Mouse (Mus musculus): Measurements from ENCODE around the gene Fam69b. TPM values are rescaled to one million over a fixed set of nuclear protein-coding genes. Genes with fewer than 3 reads are reported as not detected.

Fam69b gene
- polyA plus RNA-seq, 1 experiment from 2014 or later = 61.5 TPM

DNA sequence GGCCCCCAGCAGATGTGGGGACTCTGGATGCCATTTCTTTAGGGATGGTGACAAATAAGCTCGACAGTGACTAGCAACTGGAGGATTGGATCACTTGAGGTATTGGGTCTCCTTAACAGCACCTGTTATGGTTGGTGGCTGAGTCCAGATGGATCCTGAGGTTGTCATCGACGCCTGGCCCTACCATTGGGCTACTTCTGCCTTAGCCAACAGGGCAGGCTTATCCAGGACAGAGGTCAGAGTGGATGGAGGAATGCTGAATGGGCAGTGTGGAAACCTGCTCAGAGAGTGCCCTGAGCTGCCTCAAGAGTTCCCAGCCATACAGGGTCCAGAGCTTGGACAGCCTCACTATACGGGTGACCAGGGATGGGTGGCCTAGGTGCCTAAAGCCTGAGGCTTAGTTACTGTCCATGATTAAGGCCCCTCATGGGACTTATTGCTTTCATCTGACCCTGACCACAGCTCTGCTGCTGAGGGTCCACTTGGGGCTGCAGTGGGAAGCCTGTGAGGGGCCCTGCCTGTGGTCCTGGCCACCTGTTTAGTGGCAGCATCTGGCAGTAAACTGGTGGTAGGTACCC lies 5.8 kb downstream of the Fam69b start:
- H3K9me3 ChIP-seq = no peaks in the 10 kb centered on the region
- ATAC-seq (ENCODE audit: low FRiP score, low read depth) = no peak
- H3K4me3 ChIP-seq = no peak overlapping the region
- H3K27ac ChIP-seq = no peak overlapping the region
- H3K4me1 ChIP-seq = peaks cover 55% of the 10 kb centered on the region
- H3K36me3 ChIP-seq = peaks cover 63% of the 10 kb centered on the region
- H3K4me2 ChIP-seq (replicated peaks) = no peak overlapping the region
- 63% methylated on average over 4 of the region's 4 CpGs for WGBS
- no peak overlapping the region for H3K9ac ChIP-seq
- H3K27me3 ChIP-seq = no peaks in the 10 kb centered on the region

DNA sequence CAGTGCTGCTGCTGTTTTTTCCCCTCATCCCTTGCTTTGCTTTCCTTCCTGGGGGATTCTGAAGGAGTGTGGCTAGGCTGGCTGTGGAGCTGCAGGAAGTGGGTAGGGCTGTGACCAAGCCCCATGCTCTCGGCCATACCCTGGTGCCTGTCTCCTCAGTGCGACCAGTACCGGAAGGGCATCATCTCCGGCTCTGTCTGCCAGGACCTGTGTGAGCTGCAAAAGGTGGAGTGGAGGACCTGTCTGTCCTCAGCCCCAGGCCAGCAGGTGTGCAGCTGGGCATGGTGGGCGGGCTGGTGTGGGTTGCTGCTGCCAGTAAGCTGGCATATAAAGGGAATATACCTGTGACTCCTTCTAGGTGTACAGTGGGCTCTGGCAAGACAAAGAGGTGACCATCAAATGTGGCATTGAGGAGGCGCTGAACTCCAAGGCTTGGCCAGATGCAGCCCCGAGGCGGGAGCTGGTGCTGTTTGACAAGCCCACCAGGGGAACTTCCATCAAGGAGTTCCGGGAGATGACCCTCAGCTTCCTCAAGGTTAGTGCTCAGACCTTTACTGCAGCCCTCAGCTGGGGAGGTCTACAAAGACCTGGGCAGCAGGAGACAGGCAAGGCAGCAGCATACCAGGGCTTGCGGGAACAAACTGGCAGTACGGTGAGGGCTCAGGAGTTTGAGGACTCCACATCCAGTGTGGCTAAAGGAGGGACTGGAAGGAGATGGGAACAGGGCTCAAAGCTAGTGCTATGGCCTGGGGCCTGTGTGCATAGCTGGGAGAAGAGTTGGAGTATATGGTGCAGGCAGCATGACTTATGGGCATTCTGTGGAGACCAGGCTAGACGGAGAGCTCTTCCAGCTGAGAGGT lies 6.6 kb downstream of the Fam69b start:
- Histone ChIP-seq H3K36me3 (peaks cover 63% of the 10 kb centered on the region), H3K4me3 (no peak overlapping the region), H3K27ac (no peak overlapping the region; the same call in 1 of the 2 replicates)

DNA sequence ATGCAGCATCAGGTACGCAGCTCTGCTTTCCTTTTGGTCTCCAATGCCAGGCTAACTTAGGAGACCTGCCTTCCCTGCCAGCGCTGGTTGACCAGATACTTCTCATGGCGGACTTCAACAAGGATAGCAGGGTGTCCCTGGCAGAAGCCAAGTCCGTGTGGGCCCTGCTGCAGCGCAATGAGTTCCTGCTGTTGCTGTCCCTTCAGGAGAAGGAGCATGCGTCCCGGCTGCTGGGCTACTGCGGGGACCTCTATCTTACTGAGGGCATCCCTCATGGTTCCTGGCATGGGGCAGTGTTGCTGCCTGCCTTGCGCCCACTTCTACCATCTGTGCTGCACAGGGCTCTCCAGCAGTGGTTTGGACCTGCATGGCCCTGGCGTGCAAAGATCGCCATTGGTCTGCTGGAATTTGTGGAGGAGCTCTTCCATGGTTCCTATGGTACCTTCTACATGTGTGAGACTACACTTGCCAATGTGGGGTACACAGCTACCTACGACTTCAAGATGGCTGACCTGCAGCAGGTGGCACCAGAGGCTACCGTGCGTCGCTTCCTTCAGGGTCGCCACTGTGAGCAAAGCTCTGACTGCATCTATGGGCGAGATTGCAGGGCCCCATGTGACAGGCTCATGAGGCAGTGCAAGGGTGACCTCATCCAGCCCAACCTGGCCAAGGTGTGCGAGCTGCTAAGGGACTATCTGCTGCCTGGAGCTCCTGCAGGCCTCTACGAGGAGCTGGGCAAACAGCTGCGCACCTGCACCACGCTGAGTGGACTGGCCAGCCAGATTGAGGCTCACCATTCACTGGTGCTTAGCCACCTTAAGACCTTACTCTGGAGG lies 7.5 kb downstream of the Fam69b start:
- peaks cover 63% of the 10 kb centered on the region for H3K36me3 ChIP-seq
- WGBS = 70% methylated on average over 21 of the region's 21 CpGs
- H3K4me2 ChIP-seq (replicated peaks) = no peak overlapping the region
- no peak for ATAC-seq (ENCODE audit: low FRiP score, low read depth)
- peaks cover 46% of the 10 kb centered on the region for H3K4me1 ChIP-seq
- H3K9me3 ChIP-seq = no peaks in the 10 kb centered on the region
- no peak overlapping the region for H3K4me3 ChIP-seq
- no peak overlapping the region for H3K27ac ChIP-seq
- H3K27me3 ChIP-seq = no peaks in the 10 kb centered on the region
- H3K9ac ChIP-seq = 0 out of 2 replicates have a peak overlapping the region, but pooled peaks have one; percentile 0

More for the DNA sequence above, 6.6 kb downstream of the Fam69b start:
- Histone ChIP-seq H3K27me3 (no peaks in the 10 kb centered on the region), H3K4me2 (replicated peaks) (no peak overlapping the region), H3K9ac (0 out of 2 replicates have a peak overlapping the region, but pooled peaks have one; percentile 0), H3K4me1 (peaks cover 50% of the 10 kb centered on the region), H3K9me3 (no peaks in the 10 kb centered on the region)
- 57% methylated on average over 12 of the region's 12 CpGs for WGBS
- no peak for ATAC-seq (ENCODE audit: low FRiP score, low read depth)

DNA sequence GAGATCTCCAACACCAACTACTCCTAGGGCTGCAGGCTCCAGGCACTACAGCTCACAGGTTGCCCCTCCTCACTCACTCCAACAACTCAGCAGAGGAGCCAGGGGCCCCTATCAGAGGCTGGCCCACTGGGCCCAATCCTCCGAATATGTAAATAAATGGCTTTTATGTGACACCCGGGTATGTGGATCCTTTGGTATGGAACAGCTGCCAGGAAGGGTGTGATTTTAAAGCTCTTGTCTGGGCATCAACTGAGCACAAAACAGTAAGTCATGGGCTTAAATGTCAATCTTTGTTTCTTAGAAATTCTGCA lies 8.0 kb downstream of the Fam69b start:
- Histone ChIP-seq H3K9ac (no peak overlapping the region), H3K27me3 (no peaks in the 10 kb centered on the region), H3K4me2 (replicated peaks) (no peak overlapping the region), H3K4me3 (no peak overlapping the region), H3K27ac (no peak overlapping the region), H3K9me3 (no peaks in the 10 kb centered on the region), H3K4me1 (peaks cover 45% of the 10 kb centered on the region), H3K36me3 (peaks cover 63% of the 10 kb centered on the region)
- WGBS = 46% methylated on average over 2 of the region's 2 CpGs
- no peak for ATAC-seq (ENCODE audit: low FRiP score, low read depth)

DNA sequence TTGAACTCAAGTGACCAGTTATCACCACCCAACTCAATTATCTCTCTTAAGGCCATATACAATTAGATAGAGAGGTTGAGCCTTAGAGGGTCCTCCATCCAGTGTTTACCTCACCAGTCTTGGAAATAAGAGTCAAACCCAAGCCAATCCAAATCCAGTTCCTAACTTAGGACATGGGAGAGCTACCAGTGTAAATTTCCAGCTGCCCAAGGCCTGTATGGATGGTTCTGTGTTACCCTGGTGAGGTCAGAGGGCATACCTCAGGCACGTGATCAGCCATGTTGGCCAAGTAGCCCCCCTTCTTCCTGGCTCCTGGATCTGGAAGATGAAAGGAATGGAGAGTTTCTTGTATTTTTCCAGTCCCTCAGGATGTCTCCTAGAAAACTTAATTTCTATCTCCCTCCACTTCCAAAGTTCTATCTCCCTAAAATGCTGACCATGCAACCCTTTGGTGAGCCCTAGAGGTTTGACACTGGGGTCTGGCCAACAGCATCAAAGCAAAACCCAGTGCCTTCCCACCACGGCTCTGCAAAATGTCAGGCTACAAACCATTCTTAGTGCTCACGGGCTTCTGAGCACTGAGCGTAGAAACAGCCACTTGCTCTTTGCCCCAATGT lies 9.2 kb downstream of the Fam69b start:
- peaks cover 62% of the 10 kb centered on the region for H3K36me3 ChIP-seq
- H3K9me3 ChIP-seq = no peaks in the 10 kb centered on the region
- H3K9ac ChIP-seq = 0 out of 2 replicates have a peak overlapping the region, but pooled peaks have one; percentile 97
- no peak for ATAC-seq (ENCODE audit: low FRiP score, low read depth)
- H3K4me3 ChIP-seq = peak overlapping the region; percentile 82; the same call in 1 of the 2 replicates
- peaks cover 41% of the 10 kb centered on the region for H3K4me1 ChIP-seq
- WGBS = 80% methylated on average over 4 of the region's 4 CpGs
- no peaks in the 10 kb centered on the region for H3K27me3 ChIP-seq
- H3K27ac ChIP-seq = no peak overlapping the region
- peak overlapping the region; percentile 86 for H3K4me2 ChIP-seq (replicated peaks)

DNA sequence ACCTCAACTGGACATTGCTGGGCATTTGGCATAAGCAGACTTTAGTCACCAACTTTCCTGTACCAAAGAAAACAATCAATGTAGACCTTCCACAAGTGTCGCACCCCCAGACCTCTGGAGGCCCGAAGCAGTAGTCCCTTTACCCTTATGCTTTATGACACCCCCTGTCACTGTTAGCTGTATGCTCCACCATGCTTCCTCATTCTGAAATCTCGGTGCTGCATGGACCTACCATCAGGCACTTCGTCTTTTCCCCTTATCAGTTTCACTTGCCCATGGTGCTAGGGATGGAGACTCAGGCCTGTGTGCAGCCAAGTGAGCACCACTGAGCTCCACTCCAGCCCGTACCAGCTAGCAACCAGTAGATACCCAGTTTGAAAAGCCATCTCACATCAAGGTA lies 9.8 kb downstream of the Fam69b start:
- Histone ChIP-seq H3K4me3 (peak overlapping the region; percentile 82), H3K36me3 (peaks cover 56% of the 10 kb centered on the region), H3K9me3 (no peaks in the 10 kb centered on the region), H3K4me1 (peaks cover 35% of the 10 kb centered on the region), H3K27ac (no peak overlapping the region; the same call in 1 of the 2 replicates), H3K9ac (peak overlapping the region; percentile 97; the same call in 1 of the 2 replicates), H3K27me3 (no peaks in the 10 kb centered on the region), H3K4me2 (replicated peaks) (peak overlapping the region; percentile 86)
- WGBS = 88% methylated on average over 5 of the region's 5 CpGs
- no peak for ATAC-seq (ENCODE audit: low FRiP score, low read depth)

DNA sequence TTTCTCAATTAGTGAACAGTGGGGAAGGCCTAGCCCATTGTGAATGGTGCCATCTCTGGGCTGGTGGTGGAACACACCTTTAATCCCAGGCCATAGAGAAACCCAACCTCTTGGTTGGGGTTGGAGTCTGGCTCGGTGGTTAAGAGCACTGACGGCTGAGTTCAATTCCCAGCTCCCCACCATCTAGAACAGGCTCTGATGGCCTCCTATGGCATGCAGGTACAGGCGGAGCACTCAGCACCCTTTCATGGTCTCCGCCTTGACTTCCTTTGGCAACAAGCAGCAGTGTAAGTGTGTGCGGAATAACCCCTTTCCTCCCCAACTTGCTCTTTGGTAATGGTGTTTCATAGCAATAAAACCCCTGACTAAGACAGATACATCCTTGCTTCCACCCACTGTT lies 10.3 kb downstream of the Fam69b start:
- Histone ChIP-seq H3K9ac (peak overlapping the region; percentile 97), H3K27ac (no peak overlapping the region; the same call in 1 of the 2 replicates), H3K4me1 (peaks cover 33% of the 10 kb centered on the region), H3K36me3 (peaks cover 51% of the 10 kb centered on the region), H3K4me3 (peak overlapping the region; percentile 82), H3K27me3 (no peaks in the 10 kb centered on the region), H3K4me2 (replicated peaks) (peak overlapping the region; percentile 86), H3K9me3 (no peaks in the 10 kb centered on the region)
- ATAC-seq (ENCODE audit: low FRiP score, low read depth) = no peak
- 65% methylated on average over 5 of the region's 5 CpGs for WGBS

DNA sequence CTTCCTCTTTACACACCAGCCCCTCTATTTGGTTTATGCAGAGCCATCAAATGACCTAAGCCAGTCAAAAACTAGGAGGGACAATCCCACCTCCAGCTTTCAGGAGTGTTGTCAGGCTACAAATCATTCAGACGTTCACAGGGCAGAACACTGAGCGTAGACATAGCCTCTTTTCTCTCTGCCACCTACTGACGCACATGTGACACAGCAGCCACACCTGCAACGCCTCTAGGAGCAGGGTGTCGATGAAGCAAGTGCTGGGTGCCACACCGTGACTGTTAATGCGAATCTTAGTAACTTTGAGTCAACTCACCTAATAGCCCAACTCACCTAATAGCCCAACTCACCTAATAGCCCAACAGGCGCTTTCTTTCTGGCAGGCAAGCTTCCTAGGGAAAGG lies 10.8 kb downstream of the Fam69b start:
- 5% methylated on average over 8 of the region's 8 CpGs for WGBS
- Histone ChIP-seq H3K9ac (peak overlapping the region; percentile 97), H3K4me1 (peaks cover 33% of the 10 kb centered on the region), H3K4me3 (peak overlapping the region; percentile 82), H3K36me3 (peaks cover 48% of the 10 kb centered on the region), H3K9me3 (no peaks in the 10 kb centered on the region), H3K27me3 (no peaks in the 10 kb centered on the region), H3K4me2 (replicated peaks) (peak overlapping the region; percentile 86), H3K27ac (0 out of 2 replicates have a peak overlapping the region, but pooled peaks have one; percentile 11)
- no peak for ATAC-seq (ENCODE audit: low FRiP score, low read depth)

DNA sequence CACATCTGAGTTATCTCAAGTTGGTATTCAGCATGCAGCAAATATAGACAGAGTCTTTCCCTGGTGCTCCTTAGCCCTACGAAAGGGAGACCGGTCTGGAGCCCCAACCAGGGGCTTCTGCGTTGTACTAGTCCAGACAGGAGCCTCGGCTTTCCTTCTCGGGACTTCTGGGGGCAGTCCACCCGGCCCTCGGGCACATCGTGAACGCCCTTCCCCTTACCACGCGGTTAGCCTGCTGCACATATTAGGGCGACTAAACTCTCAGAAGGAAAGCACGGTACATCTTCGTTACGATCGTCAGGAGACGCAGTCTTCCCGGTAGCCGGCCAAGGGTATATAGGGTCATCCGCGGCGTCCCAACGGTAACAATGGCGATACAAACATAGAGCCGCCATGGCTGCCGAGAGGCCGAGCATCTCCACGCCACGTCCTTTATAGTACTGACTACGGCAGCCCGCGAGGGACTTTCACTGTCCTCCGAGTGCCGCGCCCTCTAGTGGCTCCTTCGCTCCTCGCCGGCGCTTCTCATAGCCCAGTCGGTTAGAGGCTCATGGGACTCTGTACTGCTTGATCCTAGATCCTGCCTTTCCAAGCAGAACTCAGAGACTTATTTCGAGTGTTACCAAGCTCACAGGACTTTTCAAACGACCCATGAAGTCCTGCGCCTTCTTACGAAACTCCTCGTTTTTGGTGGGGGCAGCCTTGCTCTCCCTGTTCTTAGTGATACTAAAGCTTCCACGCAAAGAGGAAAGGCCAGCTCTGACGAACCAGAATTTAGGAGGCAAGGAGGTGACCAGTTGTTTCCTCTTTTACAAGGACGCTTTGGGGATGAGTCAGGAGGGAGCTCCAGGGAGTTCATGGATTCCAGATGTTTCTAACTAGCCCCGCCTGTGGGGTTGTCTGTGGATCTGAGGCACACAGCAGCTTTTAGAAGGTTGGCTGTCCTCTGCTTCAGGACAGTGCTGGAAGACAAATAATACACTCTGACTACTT lies 11.9 kb downstream of the Fam69b start:
- Histone ChIP-seq H3K9me3 (no peaks in the 10 kb centered on the region), H3K4me1 (peaks cover 33% of the 10 kb centered on the region), H3K36me3 (peaks cover 37% of the 10 kb centered on the region), H3K27me3 (no peaks in the 10 kb centered on the region), H3K4me3 (peak overlapping the region; percentile 82), H3K27ac (peak overlapping the region; percentile 81), H3K9ac (peak overlapping the region; percentile 97), H3K4me2 (replicated peaks) (peak overlapping the region; percentile 86)
- WGBS = 3% methylated on average over 49 of the region's 49 CpGs
- ATAC-seq (ENCODE audit: low FRiP score, low read depth) = peak; percentile 85

DNA sequence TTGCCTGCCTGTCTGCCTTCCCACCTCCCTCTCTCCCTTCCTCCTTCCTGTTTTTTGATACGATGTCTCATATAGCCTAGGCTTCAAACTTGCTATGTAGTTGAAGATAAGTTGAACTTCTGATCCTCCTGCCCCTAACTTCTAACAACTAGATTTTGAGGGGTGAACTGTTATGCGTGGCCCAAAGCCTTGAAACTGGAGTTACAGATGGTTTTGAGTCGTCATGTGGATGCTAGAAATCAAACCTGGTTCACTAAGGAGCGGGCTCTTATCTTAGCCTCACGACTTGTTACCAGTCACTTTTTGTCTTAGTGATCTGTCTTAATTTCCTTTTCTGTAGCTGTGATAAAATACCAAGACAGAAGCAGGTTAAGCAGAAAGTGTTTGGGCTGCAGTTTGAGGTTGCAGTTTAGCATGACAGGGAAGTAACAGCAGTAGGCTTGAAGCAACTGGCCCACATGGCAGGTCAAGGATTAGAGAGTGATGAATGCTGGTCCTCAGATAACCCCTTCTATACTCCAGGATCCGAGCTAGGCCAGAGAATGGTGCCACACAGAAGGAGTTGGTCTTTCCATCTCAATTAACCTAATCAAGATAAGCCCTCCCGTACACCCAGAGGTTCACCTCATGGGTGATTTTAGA lies 12.9 kb downstream of the Fam69b start:
- H3K4me2 ChIP-seq (replicated peaks) = no peak overlapping the region; the same call in 1 of the 2 replicates
- 73% methylated on average over 7 of the region's 7 CpGs for WGBS
- no peak for ATAC-seq (ENCODE audit: low FRiP score, low read depth)
- H3K9ac ChIP-seq = peak overlapping the region; percentile 97; the same call in 1 of the 2 replicates
- no peaks in the 10 kb centered on the region for H3K27me3 ChIP-seq
- H3K4me1 ChIP-seq = peaks cover 31% of the 10 kb centered on the region
- H3K36me3 ChIP-seq = peaks cover 27% of the 10 kb centered on the region
- no peak overlapping the region for H3K4me3 ChIP-seq
- H3K9me3 ChIP-seq = no peaks in the 10 kb centered on the region
- H3K27ac ChIP-seq = peak overlapping the region; percentile 81; the same call in 1 of the 2 replicates
